Mouse (Mus musculus) adrenal gland, postnatal 25 days (tissue): Measurements from ENCODE around the gene Acbd5. TPM values are rescaled to one million over a fixed set of nuclear protein-coding genes. Genes with fewer than 3 reads are reported as not detected.
A peak's percentile ranks its signal among the peaks of the same experiment; 100 is the strongest.

ENCODE experiments used
- DNase-seq: peaks from one replicate; pipeline ENCODE4 v3.0.0; 2021; ENCODE audit warnings: mixed read lengths
- total RNA-seq: library from RNA; stranded (reverse); gene quantifications from 2 replicates; pipeline ENCODE4 v1.2.3, GENCODE M21; 2021

Acbd5 gene
- total RNA-seq, 1 experiment from 2014 or later, result 102 TPM

DNA sequence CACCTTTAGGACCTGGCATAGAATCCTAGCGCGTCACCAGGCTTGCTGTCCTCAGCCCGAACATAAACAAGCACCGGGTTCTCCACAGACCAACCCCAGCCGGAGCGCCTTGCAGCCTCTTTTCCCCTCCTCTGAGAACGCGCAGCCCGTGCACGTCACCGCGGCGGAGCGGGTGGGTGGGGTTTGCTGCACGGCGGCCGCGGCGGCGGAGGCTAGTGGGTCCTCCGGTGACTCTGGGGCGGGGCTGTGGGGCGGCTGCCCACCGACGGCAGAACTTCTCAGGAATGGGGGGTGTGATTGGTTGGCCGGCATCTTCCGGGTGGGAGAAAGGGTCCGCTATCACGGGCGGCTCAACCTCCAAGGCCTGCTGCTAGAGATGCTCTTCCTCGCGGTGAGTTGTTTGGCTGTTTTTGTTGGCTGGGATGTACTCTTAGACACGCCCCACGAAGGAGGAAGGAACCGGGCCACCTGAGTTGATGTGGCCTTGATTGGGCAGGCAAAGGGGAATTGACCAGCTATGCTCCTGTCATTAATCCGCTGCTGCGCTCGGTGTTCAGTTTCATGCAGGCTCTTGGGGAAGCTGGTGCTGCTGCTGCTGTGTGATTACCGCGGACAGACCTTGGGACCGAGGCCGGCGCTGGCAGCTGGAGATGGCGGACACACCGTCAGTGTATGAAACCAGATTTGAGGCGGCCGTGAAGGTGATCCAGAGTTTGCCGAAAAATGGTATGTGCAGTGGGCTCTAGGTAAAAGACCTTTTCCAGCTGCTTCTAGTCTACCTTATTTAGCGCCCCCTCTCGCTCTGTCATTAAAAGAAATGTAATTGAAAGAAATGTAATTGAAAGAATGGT lies 1.2 kb downstream of the Acbd5 start:
- peak; percentile 98 for DNase-seq

DNA sequence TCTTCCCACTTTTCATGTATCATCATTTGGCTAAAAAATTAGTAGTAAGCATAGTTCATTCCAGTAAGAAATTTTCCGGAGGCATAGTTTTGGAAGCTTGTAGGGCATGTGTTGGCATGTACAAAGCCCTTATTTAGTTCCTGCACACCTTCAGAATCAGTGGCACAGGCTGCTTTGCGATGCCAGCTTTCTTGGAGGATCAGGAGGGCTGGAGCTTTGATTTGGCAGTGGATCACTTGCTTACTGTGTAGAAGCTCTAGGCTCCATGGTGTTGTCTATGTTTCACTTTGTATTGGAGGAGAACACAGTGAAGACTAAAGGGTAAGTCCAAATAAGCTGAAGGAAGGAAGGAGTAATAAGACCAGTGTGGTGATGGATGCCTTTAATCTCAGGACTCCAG lies 2.5 kb downstream of the Acbd5 start:
- no peak for DNase-seq

DNA sequence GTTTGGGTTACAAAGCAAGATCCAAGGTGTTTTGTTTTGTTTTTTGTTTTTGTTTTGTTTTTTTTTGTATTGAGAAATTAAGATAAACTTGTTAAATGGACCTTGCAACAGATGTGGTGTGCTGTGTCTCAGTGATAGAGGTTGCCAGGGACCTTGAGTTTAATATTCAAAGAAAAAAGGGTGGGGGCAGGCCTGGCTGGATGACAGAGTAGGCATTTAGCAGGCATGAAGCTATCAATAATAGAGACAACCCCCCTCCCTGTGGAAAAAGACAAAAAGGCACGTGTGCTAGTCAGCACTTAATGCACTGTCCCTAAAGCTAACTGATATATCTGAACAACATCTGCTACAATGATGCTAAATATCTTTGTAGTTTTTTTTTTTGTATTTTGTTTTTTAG lies 3.4 kb downstream of the Acbd5 start:
- DNase-seq, result no peak

DNA sequence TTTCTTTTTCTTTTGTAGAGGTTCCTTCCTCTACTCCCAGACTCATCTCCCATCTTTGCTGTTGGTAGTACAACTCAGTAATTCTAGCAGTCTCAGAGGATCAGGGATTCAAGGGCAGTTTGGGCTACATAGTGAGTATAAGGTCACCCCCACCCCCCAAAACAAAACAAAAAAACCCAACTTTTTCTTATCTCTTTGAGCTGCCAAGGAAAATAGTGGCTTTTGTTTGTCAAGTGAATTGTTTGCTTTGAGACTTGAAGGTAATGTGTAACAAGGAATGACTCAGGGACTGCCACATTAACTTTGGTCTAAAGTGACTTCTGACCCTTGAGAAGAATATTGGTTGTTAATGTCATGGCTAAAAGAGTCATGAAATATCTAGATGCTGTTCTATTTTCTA lies 7.9 kb downstream of the Acbd5 start:
- DNase-seq, result no peak

DNA sequence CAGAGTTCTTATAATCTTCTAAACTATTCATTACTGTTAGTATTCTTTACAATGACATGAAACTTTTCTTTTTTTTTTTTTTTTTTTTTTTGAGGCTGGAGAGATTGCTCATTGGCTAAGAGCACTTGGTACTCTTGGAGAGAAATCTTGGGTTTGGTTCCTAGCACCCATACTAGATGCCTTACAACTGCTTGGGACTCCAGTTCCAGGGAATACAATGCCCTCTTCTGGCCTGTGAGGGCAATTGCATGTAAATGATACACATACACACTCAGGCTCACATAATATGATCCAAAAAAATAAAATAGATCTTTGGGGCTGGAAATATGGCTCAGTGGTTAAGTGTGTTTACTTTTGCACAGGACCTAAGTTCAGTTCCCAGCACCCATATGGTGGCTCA lies 8.8 kb downstream of the Acbd5 start:
- no peak for DNase-seq

DNA sequence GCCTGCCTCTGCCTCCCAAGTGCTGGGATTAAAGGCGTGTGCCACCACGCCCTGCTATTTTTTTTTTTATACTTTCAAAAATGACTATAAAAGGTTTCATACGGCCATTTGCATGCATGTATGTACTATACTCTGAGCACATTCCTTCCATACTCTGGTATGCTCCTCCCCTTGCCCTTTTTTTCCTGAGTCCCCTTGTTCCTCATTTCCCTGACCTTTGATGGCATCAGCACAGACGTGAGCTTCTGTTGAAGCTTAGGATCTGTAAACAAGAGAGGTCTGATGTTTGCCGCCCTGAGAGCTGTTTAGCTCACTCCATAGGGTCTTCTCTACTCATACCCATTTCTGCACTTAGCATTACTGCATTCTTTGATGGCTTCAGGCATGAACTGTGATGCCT lies 9.7 kb downstream of the Acbd5 start:
- no peak for DNase-seq

DNA sequence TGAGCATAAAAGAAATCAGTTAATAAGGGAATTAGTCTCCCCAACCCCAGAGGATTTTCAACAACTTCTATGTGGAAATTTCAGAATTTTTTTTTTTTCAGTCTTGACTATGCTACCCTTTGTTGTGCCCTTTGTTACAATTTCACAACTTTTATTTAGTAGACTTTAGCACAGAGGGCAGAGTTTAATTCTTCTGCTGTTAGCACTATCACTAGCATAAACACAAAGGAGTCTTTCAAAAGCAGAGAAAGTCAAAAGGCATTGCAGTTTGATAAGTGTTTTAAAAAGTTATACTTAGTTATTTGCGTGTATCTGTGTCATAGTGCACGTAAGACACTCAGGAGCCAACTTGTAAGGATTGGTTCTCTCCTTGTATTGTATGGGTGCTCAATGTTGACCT lies 10.6 kb downstream of the Acbd5 start:
- no peak for DNase-seq

DNA sequence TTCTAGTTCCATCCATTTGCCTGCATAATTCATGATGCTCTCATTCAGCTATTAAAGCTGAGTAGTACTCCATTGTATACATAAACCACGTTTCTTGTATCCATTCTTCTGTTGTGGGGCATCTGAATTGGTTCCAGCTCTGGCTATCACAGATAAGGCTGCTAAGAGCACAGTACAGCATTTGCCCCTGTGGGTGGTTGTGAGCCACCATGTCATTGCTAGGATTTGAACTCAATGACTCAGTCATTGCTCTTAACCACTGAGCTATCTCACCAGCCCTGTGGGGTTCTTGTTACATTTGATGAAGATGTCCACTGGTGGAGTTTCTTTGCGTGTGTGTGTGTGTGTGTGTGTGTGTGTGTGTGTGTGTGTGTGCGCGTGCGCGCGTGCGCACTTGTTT lies 16.6 kb downstream of the Acbd5 start:
- DNase-seq, result no peak

DNA sequence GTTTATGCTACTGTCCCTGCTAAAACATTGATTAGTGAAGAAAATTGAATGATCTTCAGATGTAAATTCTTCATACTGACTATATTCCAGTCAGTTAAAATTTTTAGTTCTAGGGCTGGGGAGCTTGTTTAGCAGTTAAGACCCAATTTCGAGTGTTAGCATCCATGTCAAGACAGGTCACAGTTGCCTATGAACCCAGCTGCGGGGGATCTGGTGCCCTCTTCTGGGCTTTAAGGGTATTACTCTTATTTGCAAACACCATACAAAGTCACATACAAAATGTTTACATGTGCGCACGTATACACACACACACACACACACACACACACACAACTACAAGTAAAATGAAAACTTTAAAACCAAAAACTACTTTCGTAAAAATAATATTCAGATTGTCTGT lies 24.2 kb downstream of the Acbd5 start:
- DNase-seq, result no peak

DNA sequence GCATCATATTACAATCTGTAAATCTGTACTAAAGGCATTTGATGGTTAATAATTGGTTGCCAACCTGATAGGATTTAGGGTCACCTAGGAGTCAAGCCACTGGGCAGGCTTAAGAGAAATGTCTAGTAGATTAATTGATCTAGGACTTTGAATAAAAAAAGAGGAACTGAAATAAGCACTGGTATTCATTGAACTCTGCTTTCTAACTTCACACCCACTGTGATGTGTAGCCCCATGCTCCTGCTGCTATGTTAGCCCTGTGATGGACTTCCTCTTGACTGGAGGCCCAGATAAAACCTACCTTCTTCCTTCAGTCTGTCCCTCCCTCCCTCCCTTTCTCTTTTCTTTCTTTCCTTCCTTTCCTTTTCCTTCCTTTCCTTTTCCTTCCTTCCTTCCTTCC lies 29.1 kb downstream of the Acbd5 start:
- DNase-seq, result no peak

DNA sequence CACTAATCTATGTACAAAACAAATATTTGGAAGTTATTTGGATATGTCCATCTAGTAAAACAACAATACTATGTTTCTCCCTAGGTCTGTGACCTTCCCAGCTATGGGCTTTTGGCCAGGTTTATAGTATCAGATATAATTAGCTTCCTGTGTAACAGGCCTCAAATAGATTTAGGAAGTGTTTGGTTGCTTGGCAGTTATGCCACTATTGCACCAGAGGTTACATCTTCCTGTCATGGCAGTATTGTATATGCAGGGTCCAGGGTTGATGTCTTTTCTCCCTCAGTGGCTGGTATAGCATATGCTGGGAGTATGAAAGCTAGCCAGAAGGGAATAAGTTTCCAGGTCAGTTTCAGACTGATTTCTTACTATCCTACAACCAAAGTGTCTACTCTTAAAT lies 34.3 kb downstream of the Acbd5 start:
- no peak for DNase-seq

DNA sequence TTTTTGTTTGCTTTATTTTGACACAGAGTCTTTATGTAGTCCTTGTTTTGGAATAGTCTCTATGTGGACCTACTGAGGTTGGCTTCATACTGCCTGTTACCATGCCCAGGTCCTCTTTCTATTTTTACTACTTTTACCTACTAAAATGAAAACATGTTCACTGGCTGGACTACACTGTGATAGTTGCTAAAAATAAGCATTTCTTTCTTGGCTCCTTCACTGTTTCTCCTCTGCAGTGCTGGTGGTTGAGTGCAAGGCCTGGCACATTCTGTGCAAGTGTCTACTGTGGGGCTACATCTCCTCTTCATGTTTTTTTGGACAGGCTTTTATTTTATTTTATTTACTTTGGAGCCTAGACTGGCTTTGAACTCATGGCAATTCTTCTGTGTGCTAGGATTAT lies 51.6 kb downstream of the Acbd5 start:
- DNase-seq, result no peak

DNA sequence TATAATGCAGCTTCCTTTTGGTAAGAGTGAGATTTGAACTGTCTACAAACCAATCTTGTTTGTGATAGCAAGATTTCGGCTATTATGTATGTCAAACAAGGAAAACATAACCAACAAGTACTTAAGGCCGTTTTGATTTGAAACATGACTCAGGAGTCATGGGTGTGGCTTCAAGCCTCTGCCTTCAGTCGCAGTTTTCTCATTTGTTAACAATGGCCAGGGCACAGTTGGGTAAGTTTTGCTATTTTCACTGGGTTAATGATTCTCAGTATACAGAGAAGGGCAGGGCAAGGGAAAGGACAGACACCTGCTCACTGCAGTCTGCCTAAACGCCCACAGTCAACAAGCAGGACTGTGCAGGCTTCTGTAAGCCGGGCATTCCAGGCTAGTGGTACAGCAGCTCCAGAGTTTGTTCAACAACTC lies 87.2 kb downstream of the Acbd5 start:
- no peak for DNase-seq

DNA sequence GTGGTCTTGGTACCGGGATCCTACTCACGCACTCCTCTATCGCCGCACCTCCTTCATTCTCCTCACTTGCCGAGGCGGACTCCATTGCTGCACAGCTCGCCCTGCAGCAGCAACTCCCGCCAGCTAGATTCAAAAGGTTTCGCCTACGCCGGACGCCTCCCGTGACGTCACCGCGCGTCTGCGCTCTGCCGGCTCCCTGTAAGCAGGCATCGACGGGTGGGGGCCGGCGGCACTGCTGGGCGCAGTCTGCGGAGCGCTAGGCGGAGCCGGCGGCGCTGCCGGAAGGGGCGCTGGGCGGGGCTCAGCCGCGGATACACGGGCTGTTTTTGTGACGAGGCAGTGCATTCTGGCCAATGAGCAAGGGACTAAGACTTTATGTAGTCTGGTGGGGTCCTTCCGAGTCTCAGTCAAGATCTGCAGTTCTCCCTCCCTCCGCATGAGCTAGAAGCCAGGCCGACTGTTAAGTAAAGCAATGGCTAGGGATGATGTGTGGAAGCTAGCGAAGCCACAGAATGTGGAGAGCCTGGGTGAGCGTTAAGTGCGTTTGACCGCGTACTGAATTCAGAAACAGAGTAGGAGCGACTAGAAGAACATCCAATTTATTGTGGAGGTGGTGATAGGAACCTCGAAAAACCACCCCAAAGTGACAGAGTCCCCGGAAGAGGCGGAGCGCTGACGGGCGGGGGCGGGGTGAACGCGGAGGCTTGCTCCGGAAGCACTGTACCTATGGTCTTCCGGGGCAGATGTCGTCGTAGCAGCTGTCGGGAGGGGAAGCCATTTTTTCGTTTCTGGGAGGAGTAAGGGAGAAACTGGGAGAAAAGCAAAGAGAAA lies 88.0 kb downstream of the Acbd5 start, which contains the start of the genes Mastl and Yme1l1:
Gene Mastl (minus strand): TSS at position 248 of the 831 bp plus-strand sequence.
Gene Yme1l1 (plus strand): TSS at position 593 of the 831 bp plus-strand sequence.
- DNase-seq, result peak; percentile 98

DNA sequence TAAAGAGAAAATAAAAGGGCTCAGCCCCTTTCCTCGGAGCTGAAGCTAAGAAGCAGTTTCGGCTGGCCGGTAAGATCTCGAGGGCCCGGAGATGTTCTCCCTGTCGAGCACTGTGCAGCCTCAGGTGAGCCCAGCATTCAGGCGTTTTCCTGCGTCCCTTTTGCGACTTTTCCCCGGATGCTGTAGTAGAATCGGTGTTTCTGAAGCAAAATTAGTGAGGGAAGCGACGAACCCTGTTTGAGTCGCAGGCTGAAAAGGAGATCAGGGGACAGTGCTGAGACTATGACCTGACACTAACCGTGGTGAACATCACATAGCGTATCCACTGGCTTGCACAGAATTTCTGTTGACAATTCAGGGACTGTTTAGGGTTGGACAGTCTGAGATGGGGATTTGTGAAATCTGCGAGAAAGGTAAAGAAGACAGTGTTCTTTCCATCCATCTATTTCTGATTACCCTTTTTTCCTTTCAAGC lies 88.7 kb downstream of the Acbd5 start:
- no peak for DNase-seq

Other genes with a start within 250 kb of the Acbd5 start
- 6.7 and 7.5 TPM in 2 replicates for gene Pdss1, start 172.6 kb upstream of the Acbd5 start, total RNA-seq
- 74.8 and 75.6 TPM in 2 replicates for gene Abi1, start 27.9 kb upstream of the Acbd5 start, total RNA-seq
- 2.4 and 4.1 TPM in 2 replicates for gene Mastl, start 87.9 kb downstream of the Acbd5 start, total RNA-seq
- 89.8 and 111 TPM in 2 replicates for gene Yme1l1, start 88.2 kb downstream of the Acbd5 start, total RNA-seq
- 0.15 and 0.67 TPM in 2 replicates for gene 4931423N10Rik, start 139.3 kb downstream of the Acbd5 start, total RNA-seq